Mouse (Mus musculus): ENCODE data around the gene Polr2f. TPM values are rescaled to one million over a fixed set of nuclear protein-coding genes. Genes with fewer than 3 reads are reported as not detected.
A peak's percentile ranks its signal among the peaks of the same experiment; 100 is the strongest.

Polr2f gene
- polyA plus RNA-seq, 1 experiment from 2014 or later = 295 TPM

GRCm38 (mm10) chr15:79103264-79103663, 37.5 kb upstream of the Polr2f start:
- Histone ChIP-seq H3K36me3 (no peaks in the 10 kb centered on the region), H3K4me1 (peaks cover 38% of the 10 kb centered on the region), H3K4me2 (no peak overlapping the region), H3K9me3 (no peaks in the 10 kb centered on the region), H3K9ac (no peak overlapping the region), H3K4me3 (no peak overlapping the region), H3K27ac (no peak overlapping the region), H3K27me3 (no peaks in the 10 kb centered on the region)
- WGBS = 69% methylated on average over 10 of the region's 10 CpGs
- no peak for ATAC-seq (ENCODE audit: insufficient number of reproducible peaks, low FRiP score, low TSS enrichment, low read depth)

DNA sequence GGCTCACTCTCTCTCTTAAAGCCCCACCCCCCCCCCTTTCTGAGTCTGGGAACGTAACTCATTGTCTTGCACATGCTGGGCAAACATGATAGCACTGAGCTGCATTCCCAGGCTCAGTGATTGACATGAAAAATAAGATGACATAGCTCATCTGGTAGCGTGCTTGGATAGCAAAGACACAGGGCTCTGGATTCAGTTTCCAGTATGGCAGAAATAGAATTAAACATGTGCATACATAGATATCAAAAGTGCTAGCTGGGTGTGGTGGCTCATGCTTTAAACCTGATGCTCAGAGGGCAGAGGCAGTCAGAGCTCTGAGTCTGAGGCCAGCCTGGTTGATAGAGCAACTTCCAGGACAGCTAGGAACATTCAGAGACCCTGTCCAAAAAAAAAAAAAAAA, 35.0 kb upstream of the Polr2f start:
- no peak for ATAC-seq (ENCODE audit: insufficient number of reproducible peaks, low FRiP score, low TSS enrichment, low read depth)
- Histone ChIP-seq H3K4me2 (no peak overlapping the region), H3K36me3 (no peaks in the 10 kb centered on the region), H3K4me1 (peaks cover 38% of the 10 kb centered on the region), H3K27me3 (no peaks in the 10 kb centered on the region), H3K27ac (no peak overlapping the region), H3K4me3 (no peak overlapping the region), H3K9me3 (no peaks in the 10 kb centered on the region), H3K9ac (no peak overlapping the region)
- WGBS = 56% methylated on average over 2 of the region's 2 CpGs

DNA sequence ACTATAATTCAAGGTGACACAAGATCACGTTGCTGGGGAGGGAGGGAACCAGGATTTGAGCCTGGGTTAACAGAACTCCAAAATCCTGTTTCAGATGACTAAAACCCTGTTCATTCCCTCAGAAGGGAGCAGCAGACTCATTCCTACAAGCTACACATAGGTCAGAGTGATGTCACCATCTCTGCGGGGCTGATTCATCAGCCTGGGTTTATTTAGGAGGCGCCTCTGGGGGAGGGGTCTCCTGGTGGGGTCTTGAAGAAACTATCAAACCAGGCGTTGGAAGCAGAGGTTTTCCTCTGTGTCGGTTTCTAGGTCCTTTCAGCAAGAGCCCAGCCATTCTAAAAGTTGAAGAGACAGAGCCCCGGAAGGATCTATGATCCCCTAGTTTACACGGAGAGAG, 32.8 kb upstream of the Polr2f start:
- Histone ChIP-seq H3K27ac (peak overlapping the region; percentile 93), H3K36me3 (peaks cover 5% of the 10 kb centered on the region), H3K27me3 (no peaks in the 10 kb centered on the region), H3K9me3 (no peaks in the 10 kb centered on the region), H3K4me3 (peak overlapping the region; percentile 92), H3K9ac (peak overlapping the region; percentile 96; the same call in 1 of the 2 replicates), H3K4me1 (peaks cover 38% of the 10 kb centered on the region), H3K4me2 (peak overlapping the region; percentile 91)
- ATAC-seq (ENCODE audit: insufficient number of reproducible peaks, low FRiP score, low TSS enrichment, low read depth) = peak; percentile 12; the same call in 1 of the 2 replicates
- WGBS = 13% methylated on average over 7 of the region's 7 CpGs

DNA sequence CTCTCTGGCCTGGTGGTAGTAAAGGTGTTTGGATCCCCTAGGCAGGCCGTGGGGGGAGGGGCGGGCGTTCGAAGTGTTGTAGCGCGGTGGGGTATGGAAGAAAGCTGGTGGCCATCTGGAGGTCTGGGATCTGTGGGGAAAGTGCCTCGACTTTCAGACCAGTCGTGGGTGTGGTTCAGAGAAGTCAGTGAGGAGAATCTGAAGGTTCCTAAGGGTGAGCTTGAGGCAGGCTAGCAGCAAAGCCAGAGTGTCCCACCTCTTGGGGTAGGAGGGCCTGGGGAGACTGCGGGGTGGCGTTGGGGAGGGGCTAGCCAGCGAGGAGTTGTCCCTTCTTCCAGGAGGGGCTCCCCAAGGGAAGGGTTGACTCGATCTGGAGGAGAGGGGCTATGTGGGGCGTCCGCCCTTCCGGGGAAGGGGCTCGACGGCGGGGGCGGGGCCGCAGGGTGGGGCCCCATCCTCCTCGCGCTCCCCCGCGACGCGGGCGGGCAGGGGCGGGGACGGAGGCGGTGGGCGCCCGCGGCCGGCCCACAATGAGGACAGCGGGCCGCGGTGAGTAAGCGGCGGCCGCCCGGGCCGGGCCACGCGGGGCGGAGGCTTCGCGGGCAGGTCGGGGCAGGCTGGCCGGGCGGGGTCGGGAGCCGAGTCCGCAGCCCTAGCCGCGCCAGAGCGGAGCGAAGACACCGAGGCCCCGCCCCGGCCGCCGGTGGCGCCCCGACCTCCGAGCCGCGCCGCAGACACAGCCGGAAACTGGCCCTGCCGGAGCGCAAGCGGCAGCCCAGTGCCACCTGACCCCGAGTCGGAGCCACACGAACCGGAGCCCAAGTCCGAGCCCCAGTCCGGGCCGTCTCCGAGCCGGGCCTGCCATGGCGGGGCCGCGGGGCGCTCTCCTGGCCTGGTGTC, 32.1 kb upstream of the Polr2f start, which contains the start of gene Micall1:
Gene Micall1, plus strand, starts transcription at position 478 of the 900 bp plus-strand sequence.
- Histone ChIP-seq H3K27ac (peak within 1 kb of the TSS; percentile 93), H3K36me3 (peaks cover 7% of the 10 kb centered on the region), H3K9me3 (no peaks in the 10 kb centered on the region), H3K27me3 (no peaks in the 10 kb centered on the region), H3K4me1 (peaks cover 38% of the 10 kb centered on the region), H3K4me3 (peak within 1 kb of the TSS; percentile 92), H3K4me2 (peak within 1 kb of the TSS; percentile 91), H3K9ac (peak within 1 kb of the TSS; percentile 96)
- under 1% methylated on average over 67 of the region's 85 CpGs for WGBS
- peak; percentile 77 for ATAC-seq (ENCODE audit: insufficient number of reproducible peaks, low FRiP score, low TSS enrichment, low read depth)

GRCm38 (mm10) chr15:79109321-79109934, 31.4 kb upstream of the Polr2f start:
- H3K4me3 ChIP-seq = peak overlapping the region; percentile 92
- H3K27ac ChIP-seq = peak overlapping the region; percentile 93
- H3K27me3 ChIP-seq = no peaks in the 10 kb centered on the region
- peaks cover 7% of the 10 kb centered on the region for H3K36me3 ChIP-seq
- under 1% methylated on average over 44 of the region's 46 CpGs for WGBS
- no peaks in the 10 kb centered on the region for H3K9me3 ChIP-seq
- ATAC-seq (ENCODE audit: insufficient number of reproducible peaks, low FRiP score, low TSS enrichment, low read depth) = peak; percentile 21; the same call in 1 of the 2 replicates
- peak overlapping the region; percentile 96 for H3K9ac ChIP-seq
- peaks cover 38% of the 10 kb centered on the region for H3K4me1 ChIP-seq
- H3K4me2 ChIP-seq = peak overlapping the region; percentile 91

DNA sequence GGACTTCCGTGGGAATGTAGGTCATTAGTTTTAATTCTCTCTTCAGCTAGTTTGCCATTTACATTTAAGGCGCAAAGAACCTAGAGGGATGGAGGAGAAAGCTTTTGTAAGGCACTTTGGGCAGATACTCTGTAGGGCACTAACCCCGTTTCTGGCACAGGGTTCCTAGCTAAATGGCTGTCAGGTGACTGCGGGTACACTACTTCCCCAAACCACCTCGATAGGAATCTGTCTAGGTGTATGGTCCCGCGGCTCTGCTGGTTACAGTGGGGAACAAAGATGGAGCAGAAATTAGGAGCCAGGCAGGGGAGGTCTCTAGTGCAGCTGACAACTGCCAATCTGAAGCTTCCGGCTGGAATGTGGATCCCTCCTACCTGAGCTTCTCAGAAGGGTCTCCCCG, 30.8 kb upstream of the Polr2f start:
- Histone ChIP-seq H3K27me3 (no peaks in the 10 kb centered on the region), H3K9me3 (no peaks in the 10 kb centered on the region), H3K36me3 (peaks cover 12% of the 10 kb centered on the region), H3K4me2 (peak overlapping the region; percentile 91), H3K4me1 (peaks cover 38% of the 10 kb centered on the region), H3K9ac (peak overlapping the region; percentile 96; the same call in 1 of the 2 replicates), H3K27ac (peak overlapping the region; percentile 93), H3K4me3 (peak overlapping the region; percentile 92)
- ATAC-seq (ENCODE audit: insufficient number of reproducible peaks, low FRiP score, low TSS enrichment, low read depth) = no peak
- 14% methylated on average over 9 of the region's 9 CpGs for WGBS

DNA sequence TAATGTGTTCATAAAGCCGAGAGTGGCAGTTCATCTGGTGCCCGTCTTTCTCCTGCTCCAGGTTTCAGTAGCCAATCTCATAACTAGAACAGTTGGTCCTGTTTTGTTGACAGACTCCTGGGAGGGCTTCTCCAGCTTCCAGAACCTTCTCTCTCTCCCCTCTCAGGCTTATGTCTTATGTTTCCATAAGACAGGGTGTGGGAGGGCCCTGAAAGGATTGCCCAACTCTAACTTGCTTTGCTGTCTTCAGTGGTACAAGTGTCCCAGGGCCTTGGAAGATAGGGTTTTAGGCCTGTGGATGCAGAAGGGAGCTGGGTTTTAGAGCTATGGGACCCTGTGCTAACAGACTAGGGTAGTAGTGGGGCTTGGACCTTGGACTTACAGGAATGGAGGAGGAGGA, 30.3 kb upstream of the Polr2f start:
- Histone ChIP-seq H3K27me3 (no peaks in the 10 kb centered on the region), H3K4me3 (peak overlapping the region; percentile 92), H3K9me3 (no peaks in the 10 kb centered on the region), H3K4me2 (peak overlapping the region; percentile 91), H3K27ac (peak overlapping the region; percentile 93; the same call in 1 of the 2 replicates), H3K9ac (no peak overlapping the region), H3K4me1 (peaks cover 38% of the 10 kb centered on the region), H3K36me3 (peaks cover 17% of the 10 kb centered on the region)
- no peak for ATAC-seq (ENCODE audit: insufficient number of reproducible peaks, low FRiP score, low TSS enrichment, low read depth)
- 28% methylated on average over 2 of the region's 2 CpGs for WGBS

GRCm38 (mm10) chr15:79111774-79112173, 29.0 kb upstream of the Polr2f start:
- Histone ChIP-seq H3K9me3 (no peaks in the 10 kb centered on the region), H3K4me3 (no peak overlapping the region), H3K27ac (no peak overlapping the region), H3K9ac (no peak overlapping the region), H3K27me3 (no peaks in the 10 kb centered on the region), H3K36me3 (peaks cover 30% of the 10 kb centered on the region), H3K4me1 (peaks cover 38% of the 10 kb centered on the region), H3K4me2 (no peak overlapping the region)
- no peak for ATAC-seq (ENCODE audit: insufficient number of reproducible peaks, low FRiP score, low TSS enrichment, low read depth)
- WGBS = 74% methylated on average over 4 of the region's 4 CpGs

GRCm38 (mm10) chr15:79115276-79115675, 25.5 kb upstream of the Polr2f start:
- Histone ChIP-seq H3K9me3 (no peaks in the 10 kb centered on the region), H3K27me3 (no peaks in the 10 kb centered on the region), H3K27ac (no peak overlapping the region), H3K4me1 (peaks cover 17% of the 10 kb centered on the region), H3K36me3 (peaks cover 62% of the 10 kb centered on the region), H3K9ac (no peak overlapping the region), H3K4me2 (no peak overlapping the region), H3K4me3 (no peak overlapping the region)
- no peak for ATAC-seq (ENCODE audit: insufficient number of reproducible peaks, low FRiP score, low TSS enrichment, low read depth)
- 52% methylated on average over 5 of the region's 5 CpGs for WGBS

DNA sequence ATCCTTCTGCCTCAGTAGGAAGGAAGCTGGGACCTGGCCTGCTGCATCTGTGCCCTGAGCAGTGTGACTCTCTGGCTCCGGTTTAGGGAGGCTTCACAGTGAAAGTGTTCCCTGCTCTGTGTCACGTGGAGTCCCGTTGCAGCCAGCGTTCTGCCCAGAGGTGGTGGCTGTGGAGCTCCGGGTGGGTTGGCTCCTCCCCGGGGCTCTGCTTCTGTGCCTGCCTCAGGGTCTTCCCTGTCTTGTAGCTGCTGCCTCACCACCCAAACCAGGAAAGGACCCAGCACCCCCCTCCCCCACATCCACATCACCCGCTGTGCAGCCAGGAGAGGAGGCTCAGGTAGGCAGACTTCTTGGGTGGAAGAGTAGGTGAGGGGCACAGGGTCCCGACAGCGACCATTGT, 21.3 kb upstream of the Polr2f start:
- Histone ChIP-seq H3K36me3 (peaks cover 96% of the 10 kb centered on the region), H3K9ac (no peak overlapping the region), H3K27me3 (no peaks in the 10 kb centered on the region), H3K4me2 (no peak overlapping the region), H3K4me3 (no peak overlapping the region), H3K4me1 (no peaks in the 10 kb centered on the region), H3K27ac (no peak overlapping the region), H3K9me3 (no peaks in the 10 kb centered on the region)
- WGBS = 81% methylated on average over 9 of the region's 9 CpGs
- ATAC-seq (ENCODE audit: insufficient number of reproducible peaks, low FRiP score, low TSS enrichment, low read depth) = no peak

DNA sequence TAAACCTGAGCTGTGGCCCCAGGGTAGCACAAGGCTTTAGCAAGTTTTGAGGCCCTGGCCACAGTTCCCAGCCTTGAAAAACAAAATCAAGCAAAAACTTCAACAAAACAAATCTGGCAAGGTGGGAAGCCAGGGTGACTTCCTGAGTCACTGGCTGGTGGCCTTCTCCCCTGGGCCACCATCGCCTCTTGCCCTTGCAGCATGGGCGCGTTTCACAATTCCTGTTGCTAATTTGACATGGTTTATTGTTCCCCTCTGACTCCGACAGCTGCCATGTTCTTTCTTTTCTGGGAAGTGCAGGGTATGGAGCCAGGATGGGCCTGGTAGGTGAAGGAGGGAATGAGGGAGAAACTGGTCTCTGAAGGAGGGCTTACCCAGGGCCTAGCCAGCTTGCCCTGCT, 18.7 kb upstream of the Polr2f start:
- H3K4me3 ChIP-seq = no peak overlapping the region
- peaks cover 96% of the 10 kb centered on the region for H3K36me3 ChIP-seq
- ATAC-seq (ENCODE audit: insufficient number of reproducible peaks, low FRiP score, low TSS enrichment, low read depth) = no peak
- H3K9ac ChIP-seq = no peak overlapping the region
- 66% methylated on average over 4 of the region's 4 CpGs for WGBS
- H3K27ac ChIP-seq = no peak overlapping the region
- no peaks in the 10 kb centered on the region for H3K9me3 ChIP-seq
- no peak overlapping the region for H3K4me2 ChIP-seq
- no peaks in the 10 kb centered on the region for H3K4me1 ChIP-seq
- no peaks in the 10 kb centered on the region for H3K27me3 ChIP-seq

- Histone ChIP-seq H3K9ac (no peak overlapping the region), H3K4me1 (no peaks in the 10 kb centered on the region), H3K36me3 (peaks cover 96% of the 10 kb centered on the region), H3K27ac (no peak overlapping the region), H3K4me3 (no peak overlapping the region), H3K9me3 (no peaks in the 10 kb centered on the region), H3K4me2 (no peak overlapping the region), H3K27me3 (no peaks in the 10 kb centered on the region)
- 80% methylated on average over 13 of the region's 13 CpGs for WGBS
- ATAC-seq (ENCODE audit: insufficient number of reproducible peaks, low FRiP score, low TSS enrichment, low read depth) = no peak
These were observed 18.3 kb upstream of the Polr2f start for GRCm38 (mm10) chr15:79122546-79122945.

All from limb, embryonic 15.5 days (tissue).